Mouse (Mus musculus) midbrain, embryonic 14.5 days (tissue): ENCODE measurements around the gene Srgn. TPM values are rescaled to one million over a fixed set of nuclear protein-coding genes. Genes with fewer than 3 reads are reported as not detected.

Experiments used
- ATAC-seq: fragments of 200-750 bp; cut with Nextera tagmentation; 2 replicates; pipeline ENCODE4 v1.8.0; 2017; ENCODE audit warnings: moderate number of reproducible peaks, moderate library complexity; ENCODE audit not compliant: low FRiP score, low TSS enrichment
- DNase-seq: peaks from one replicate; pipeline ENCODE4 v3.0.0-alpha.2; 2015
- H3K27ac ChIP-seq: fragments of 300-500 bp; sonication (generic); replicated peaks from 2 replicates; pipeline ENCODE4 v1.5.1; 2014; ENCODE audit warnings: mild to moderate bottlenecking, low read depth, low read length, moderate library complexity
- H3K27me3 ChIP-seq: fragments of 300-500 bp; sonication (generic); 2 replicates; pipeline ENCODE4 v1.6.1; 2014; ENCODE audit warnings: low read length, control low read depth, mixed read lengths; ENCODE audit not compliant: control insufficient read depth, insufficient read depth
- H3K36me3 ChIP-seq: fragments of 300-500 bp; sonication (generic); 2 replicates; pipeline ENCODE4 v1.6.1; 2014; ENCODE audit warnings: low read length, control low read depth; ENCODE audit not compliant: control insufficient read depth, insufficient read depth
- H3K4me1 ChIP-seq: fragments of 300-500 bp; sonication (generic); 2 replicates; pipeline ENCODE4 v1.6.1; 2014; ENCODE audit warnings: mild to moderate bottlenecking, antibody characterized with exemption, low read length, control low read depth; ENCODE audit not compliant: control insufficient read depth, insufficient read depth
- H3K4me2 ChIP-seq: fragments of 300-500 bp; sonication (generic); 2 replicates; pipeline ENCODE4 v1.6.1; 2014; ENCODE audit warnings: mild to moderate bottlenecking, low read length, moderate library complexity
- H3K4me3 ChIP-seq: fragments of 300-500 bp; sonication (generic); replicated peaks from 2 replicates; pipeline ENCODE4 v1.5.1; 2014; ENCODE audit warnings: low read depth, low read length
- H3K9ac ChIP-seq: fragments of 300-500 bp; sonication (generic); replicated peaks from 2 replicates; pipeline ENCODE4 v1.6.1; 2014; ENCODE audit warnings: mild to moderate bottlenecking, low read length, moderate library complexity
- H3K9me3 ChIP-seq: fragments of 300-500 bp; sonication (generic); 2 replicates; pipeline ENCODE4 v1.6.1; 2016; ENCODE audit warnings: low read length, control low read depth, mixed read lengths; ENCODE audit not compliant: control insufficient read depth
- WGBS: fragments of 180-500 bp; shearing (Covaris S2); extraction: QIAGEN DNeasy Blood & Tissue Kit; methylation state at CpG from one replicate; pipeline ENCODE4 v1.1.7; 2014; 5-methylcytosine and 5-hydroxymethylcytosine counted together
- polyA plus RNA-seq: library from polyadenylated mRNA; unstranded; fragments of >200 nt; fragmentation: Nextera tagmentation; extraction: Ambion mirVana; gene quantifications from 2 replicates; pipeline ENCODE4 v1.2.1, GENCODE M21; 2014

Gene Srgn
- polyA plus RNA-seq, 1 experiment from 2014 or later, result 11.4 TPM

DNA sequence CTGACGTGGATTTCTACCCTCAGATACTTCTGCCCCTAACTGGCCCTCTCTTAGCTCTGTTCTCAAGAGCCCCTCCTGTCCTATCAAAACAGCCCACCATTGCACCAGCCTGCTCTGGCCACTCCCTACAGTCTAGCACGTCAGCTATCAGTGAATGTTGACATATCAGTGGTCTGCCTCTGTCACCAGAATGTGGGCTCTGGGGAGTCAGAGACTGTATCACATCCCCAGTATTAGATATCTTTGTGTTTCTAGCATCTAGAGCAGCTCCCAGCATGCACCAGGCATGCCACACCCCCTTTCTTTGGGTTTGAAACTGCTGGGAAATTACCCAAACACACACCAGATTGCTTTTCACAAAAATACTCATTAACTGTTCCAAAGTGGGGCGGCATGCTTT, 13.5 kb upstream of the Srgn start:
- H3K36me3 ChIP-seq, result no peaks in the 10 kb centered on the region
- no peaks in the 10 kb centered on the region for H3K9me3 ChIP-seq
- H3K4me2 ChIP-seq, result no peak overlapping the region
- ATAC-seq (no peak), DNase-seq (no peak)
- no peaks in the 10 kb centered on the region for H3K27me3 ChIP-seq
- WGBS, result 75% methylated on average over 3 of the region's 3 CpGs
- no peaks in the 10 kb centered on the region for H3K4me1 ChIP-seq
- no peak overlapping the region for H3K9ac ChIP-seq
- H3K4me3 ChIP-seq, result no peak overlapping the region
- H3K27ac ChIP-seq, result no peak overlapping the region

DNA sequence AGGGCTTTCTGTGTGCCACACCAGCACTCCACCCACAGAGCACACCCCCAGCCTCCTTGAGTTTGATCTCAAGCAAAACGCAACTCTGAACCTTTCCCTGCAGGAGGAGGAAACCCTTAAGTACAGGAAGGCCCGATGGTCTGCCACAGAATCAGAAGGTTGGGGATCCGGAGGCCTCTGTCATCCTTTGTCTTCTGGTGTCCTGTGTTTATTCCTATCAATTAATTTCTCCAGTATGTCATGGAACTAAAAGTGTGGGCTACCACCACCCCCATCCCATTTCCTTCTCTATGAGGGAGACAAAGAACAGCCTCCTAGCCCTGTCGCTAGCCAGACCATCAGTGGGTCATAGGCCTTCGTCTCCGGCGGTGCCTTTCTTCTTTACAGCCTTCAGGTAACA, 7.3 kb upstream of the Srgn start:
- DNase-seq, result no peak
- Histone ChIP-seq H3K27ac (no peak overlapping the region), H3K9me3 (no peaks in the 10 kb centered on the region), H3K36me3 (no peaks in the 10 kb centered on the region), H3K4me2 (no peak overlapping the region), H3K4me1 (no peaks in the 10 kb centered on the region), H3K27me3 (no peaks in the 10 kb centered on the region), H3K4me3 (no peak overlapping the region), H3K9ac (no peak overlapping the region)
- ATAC-seq, result no peak
- WGBS, result 86% methylated on average over 7 of the region's 7 CpGs

DNA sequence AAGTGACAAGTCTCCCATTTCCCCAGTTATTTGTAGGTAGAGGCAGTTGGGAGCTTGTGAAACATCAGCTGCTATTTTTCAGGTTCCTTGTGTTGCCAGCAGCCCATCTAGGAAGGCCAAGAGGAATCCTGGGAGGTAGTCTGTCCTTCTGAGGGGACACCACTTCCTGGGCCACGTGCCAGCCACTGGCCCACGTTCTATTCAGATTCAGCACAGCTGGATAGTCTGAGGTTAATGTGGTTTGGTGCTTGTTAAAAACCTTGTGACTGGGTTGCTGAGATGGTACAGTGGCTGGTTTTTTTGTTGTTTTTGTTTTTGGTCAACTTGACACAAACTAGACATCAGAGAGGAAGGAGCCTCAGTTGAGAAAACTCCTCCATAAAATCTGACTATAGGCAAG, 5.6 kb upstream of the Srgn start:
- no peaks in the 10 kb centered on the region for H3K9me3 ChIP-seq

DNA sequence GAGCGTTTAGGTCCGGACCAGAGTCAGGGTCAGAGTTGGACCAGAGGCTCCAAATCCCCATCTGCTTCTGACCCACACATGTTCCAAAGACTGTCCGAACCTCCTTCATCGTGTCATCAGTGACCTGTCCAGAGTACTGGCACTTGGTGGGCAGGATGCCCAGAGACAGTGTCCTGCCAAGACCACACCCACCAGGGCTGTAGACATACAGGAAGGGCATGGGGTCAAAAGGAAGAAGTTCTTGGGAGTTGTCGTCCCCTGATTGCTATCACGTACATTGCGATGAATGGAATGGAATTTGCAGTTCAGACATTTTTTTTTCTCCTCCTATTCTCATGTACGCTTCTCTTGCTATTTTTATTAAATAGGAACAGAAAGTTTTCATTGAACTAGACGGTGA, 2.9 kb upstream of the Srgn start:
- Histone ChIP-seq H3K4me2 (no peak overlapping the region), H3K27me3 (no peaks in the 10 kb centered on the region), H3K9ac (no peak overlapping the region), H3K36me3 (no peaks in the 10 kb centered on the region), H3K4me3 (no peak overlapping the region), H3K4me1 (no peaks in the 10 kb centered on the region), H3K27ac (no peak overlapping the region), H3K9me3 (no peaks in the 10 kb centered on the region)
- ATAC-seq (no peak), DNase-seq (no peak)
- WGBS, result 92% methylated on average over 9 of the region's 9 CpGs

More for the DNA sequence above, 5.6 kb upstream of the Srgn start:
- no peak overlapping the region for H3K4me3 ChIP-seq
- WGBS, result 53% methylated on average over 2 of the region's 2 CpGs
- no peaks in the 10 kb centered on the region for H3K27me3 ChIP-seq
- no peak for ATAC-seq
- H3K4me1 ChIP-seq, result no peaks in the 10 kb centered on the region
- H3K36me3 ChIP-seq, result no peaks in the 10 kb centered on the region
- no peak overlapping the region for H3K9ac ChIP-seq
- no peak overlapping the region for H3K27ac ChIP-seq
- no peak for DNase-seq
- no peak overlapping the region for H3K4me2 ChIP-seq

GRCm38 (mm10) chr10:62522346-62522950, 4.8 kb downstream of the Srgn start:
- WGBS, result 76% methylated on average over 7 of the region's 7 CpGs
- Histone ChIP-seq H3K4me1 (no peaks in the 10 kb centered on the region), H3K4me3 (no peak overlapping the region), H3K9me3 (no peaks in the 10 kb centered on the region), H3K4me2 (no peak overlapping the region), H3K36me3 (no peaks in the 10 kb centered on the region), H3K27me3 (no peaks in the 10 kb centered on the region), H3K27ac (no peak overlapping the region), H3K9ac (no peak overlapping the region)
- ATAC-seq (no peak), DNase-seq (no peak)

DNA sequence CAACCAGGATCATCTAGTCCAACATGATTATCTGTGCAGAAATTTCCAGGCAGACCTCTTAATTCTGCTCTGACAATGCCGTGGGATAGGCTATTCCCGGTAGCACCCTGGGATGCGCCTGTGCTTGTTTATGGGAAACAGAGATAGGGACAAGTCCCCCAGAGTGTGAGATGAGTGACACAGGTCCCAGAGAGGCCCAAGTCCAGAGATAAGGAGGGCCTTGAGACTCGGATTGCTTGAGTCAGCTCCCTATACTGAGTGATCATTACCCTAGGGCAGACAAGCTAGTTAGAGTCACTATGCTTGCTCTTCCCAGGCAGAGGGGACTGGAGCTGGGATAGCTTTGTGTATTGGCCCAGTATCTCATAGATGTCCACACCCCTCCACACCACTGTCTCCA, 5.5 kb downstream of the Srgn start:
- Histone ChIP-seq H3K9me3 (no peaks in the 10 kb centered on the region), H3K36me3 (no peaks in the 10 kb centered on the region), H3K27me3 (no peaks in the 10 kb centered on the region), H3K27ac (no peak overlapping the region), H3K4me1 (no peaks in the 10 kb centered on the region), H3K4me2 (no peak overlapping the region), H3K4me3 (no peak overlapping the region), H3K9ac (no peak overlapping the region)
- DNase-seq, result no peak
- 74% methylated on average over 4 of the region's 4 CpGs for WGBS
- no peak for ATAC-seq

DNA sequence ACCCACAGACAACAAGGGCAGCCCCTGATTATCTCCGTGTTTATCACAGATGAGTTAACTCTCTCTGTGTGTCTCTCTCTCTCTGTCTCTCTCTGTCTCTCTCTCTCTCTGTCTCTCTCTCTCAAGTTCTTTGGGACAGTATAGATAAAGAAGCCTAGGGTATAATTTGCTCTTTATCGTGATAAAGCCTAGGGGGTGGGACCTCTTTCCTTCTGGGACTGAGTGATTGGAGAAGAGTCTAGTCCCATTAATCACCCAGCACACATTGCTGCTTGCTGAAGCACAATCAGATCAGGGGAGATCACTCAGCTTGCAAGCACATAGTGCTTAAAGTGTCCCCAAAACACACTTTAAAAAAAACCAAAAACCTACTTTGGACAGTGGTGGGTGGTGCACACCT, 6.3 kb downstream of the Srgn start:
- DNase-seq, result no peak
- WGBS, result 81% methylated on average over 2 of the region's 2 CpGs
- no peaks in the 10 kb centered on the region for H3K36me3 ChIP-seq
- H3K27me3 ChIP-seq, result no peaks in the 10 kb centered on the region
- no peak for ATAC-seq
- no peak overlapping the region for H3K4me3 ChIP-seq
- H3K4me2 ChIP-seq, result no peak overlapping the region
- H3K4me1 ChIP-seq, result no peaks in the 10 kb centered on the region
- H3K9ac ChIP-seq, result no peak overlapping the region
- no peaks in the 10 kb centered on the region for H3K9me3 ChIP-seq
- H3K27ac ChIP-seq, result no peak overlapping the region

DNA sequence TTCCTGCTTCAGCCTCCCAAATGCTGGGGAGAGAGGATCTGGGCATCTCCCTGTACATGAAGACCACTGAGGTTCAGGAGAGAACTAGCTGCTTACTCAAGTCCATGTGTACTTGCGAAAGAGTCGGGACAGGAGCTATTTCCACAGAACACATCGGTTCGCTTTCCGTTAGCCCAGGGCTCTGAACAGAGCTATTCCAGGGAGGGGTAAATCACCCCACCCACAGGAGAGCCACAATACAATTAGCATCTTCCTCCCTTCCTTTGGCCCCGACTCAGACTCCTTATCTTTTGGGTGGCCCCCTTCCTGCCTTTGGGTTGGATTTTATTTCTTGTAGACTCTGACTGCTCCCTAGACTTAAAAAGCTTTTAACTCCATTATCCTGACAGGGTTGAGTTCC, 9.7 kb downstream of the Srgn start:
- Histone ChIP-seq H3K9ac (no peak overlapping the region), H3K4me2 (no peak overlapping the region), H3K4me1 (no peaks in the 10 kb centered on the region), H3K27ac (no peak overlapping the region), H3K36me3 (no peaks in the 10 kb centered on the region), H3K27me3 (no peaks in the 10 kb centered on the region), H3K4me3 (no peak overlapping the region), H3K9me3 (no peaks in the 10 kb centered on the region)
- no peak for DNase-seq
- no peak for ATAC-seq
- WGBS, result 91% methylated on average over 6 of the region's 6 CpGs

- Histone ChIP-seq H3K9me3 (no peaks in the 10 kb centered on the region), H3K4me3 (no peak overlapping the region), H3K27me3 (no peaks in the 10 kb centered on the region), H3K4me2 (no peak overlapping the region), H3K9ac (no peak overlapping the region), H3K36me3 (no peaks in the 10 kb centered on the region), H3K27ac (no peak overlapping the region), H3K4me1 (no peaks in the 10 kb centered on the region)
- no peak for ATAC-seq
- DNase-seq, result no peak
- WGBS, result 95% methylated on average over 4 of the region's 4 CpGs
Measured at GRCm38 (mm10) chr10:62512855-62513254, 14.4 kb downstream of the Srgn start.
